Mouse (Mus musculus): ENCODE data around the gene Tvp23b. TPM values are rescaled to one million over a fixed set of nuclear protein-coding genes. Genes with fewer than 3 reads are reported as not detected.

Tvp23b gene
- polyA plus RNA-seq, 1 experiment from 2014 or later = 41.7 TPM

- Histone ChIP-seq H3K27me3 (ENCODE audit: control insufficient read depth, insufficient read depth, low read length) (no peaks in the 10 kb centered on the region), H3K27ac (ENCODE audit: low read depth, low read length) (no peak overlapping the region), H3K9ac (ENCODE audit: low read depth, low read length) (no peak overlapping the region), H3K4me2 (replicated peaks; ENCODE audit: low read depth, low read length) (no peak overlapping the region), H3K36me3 (ENCODE audit: control insufficient read depth, insufficient read depth, low read length) (no peaks in the 10 kb centered on the region), H3K4me3 (ENCODE audit: low read depth, low read length) (no peak overlapping the region), H3K9me3 (ENCODE audit: control insufficient read depth, low read length) (no peaks in the 10 kb centered on the region), H3K4me1 (replicated peaks; ENCODE audit: control insufficient read depth, insufficient read depth, low read length) (no peaks in the 10 kb centered on the region; the same call in 1 of the 2 replicates)
- DNase-seq (ENCODE audit: low spot score) = peak; percentile 39
- WGBS = 43% methylated on average over 8 of the region's 8 CpGs
- ATAC-seq (ENCODE audit: low FRiP score) = peak; percentile 71
Observed at GRCm38 (mm10) chr11:62911362-62911761, 32.1 kb downstream of the Tvp23b start.

- Histone ChIP-seq H3K27ac (ENCODE audit: low read depth, low read length) (no peak overlapping the region), H3K9ac (ENCODE audit: low read depth, low read length) (no peak overlapping the region), H3K36me3 (ENCODE audit: control insufficient read depth, insufficient read depth, low read length) (no peaks in the 10 kb centered on the region), H3K4me2 (replicated peaks; ENCODE audit: low read depth, low read length) (no peak overlapping the region), H3K4me1 (replicated peaks; ENCODE audit: control insufficient read depth, insufficient read depth, low read length) (no peaks in the 10 kb centered on the region; the same call in 1 of the 2 replicates), H3K27me3 (ENCODE audit: control insufficient read depth, insufficient read depth, low read length) (no peaks in the 10 kb centered on the region), H3K9me3 (ENCODE audit: control insufficient read depth, low read length) (no peaks in the 10 kb centered on the region), H3K4me3 (ENCODE audit: low read depth, low read length) (no peak overlapping the region)
- no peak for ATAC-seq (ENCODE audit: low FRiP score)
- 97% methylated on average over 2 of the region's 2 CpGs for WGBS
- DNase-seq (ENCODE audit: low spot score) = no peak
Observed at GRCm38 (mm10) chr11:62913141-62913540, 33.9 kb downstream of the Tvp23b start.

GRCm38 (mm10) chr11:62914532-62914931, 35.3 kb downstream of the Tvp23b start:
- Histone ChIP-seq H3K9ac (ENCODE audit: low read depth, low read length) (no peak overlapping the region), H3K4me1 (replicated peaks; ENCODE audit: control insufficient read depth, insufficient read depth, low read length) (no peaks in the 10 kb centered on the region; the same call in 1 of the 2 replicates), H3K9me3 (ENCODE audit: control insufficient read depth, low read length) (no peaks in the 10 kb centered on the region), H3K4me3 (ENCODE audit: low read depth, low read length) (no peak overlapping the region), H3K4me2 (replicated peaks; ENCODE audit: low read depth, low read length) (no peak overlapping the region), H3K27me3 (ENCODE audit: control insufficient read depth, insufficient read depth, low read length) (no peaks in the 10 kb centered on the region), H3K36me3 (ENCODE audit: control insufficient read depth, insufficient read depth, low read length) (no peaks in the 10 kb centered on the region), H3K27ac (ENCODE audit: low read depth, low read length) (no peak overlapping the region)
- DNase-seq (ENCODE audit: low spot score) (peak; percentile 15), ATAC-seq (ENCODE audit: low FRiP score) (no peak)
- 63% methylated on average over 6 of the region's 6 CpGs for WGBS

- H3K9me3 ChIP-seq (ENCODE audit: control insufficient read depth, low read length) = no peaks in the 10 kb centered on the region
- H3K27ac ChIP-seq (ENCODE audit: low read depth, low read length) = no peak overlapping the region
- no peaks in the 10 kb centered on the region; the same call in 1 of the 2 replicates for H3K4me1 ChIP-seq (replicated peaks; ENCODE audit: control insufficient read depth, insufficient read depth, low read length)
- ATAC-seq (ENCODE audit: low FRiP score) = no peak
- DNase-seq (ENCODE audit: low spot score) = no peak
- no peak overlapping the region for H3K4me3 ChIP-seq (ENCODE audit: low read depth, low read length)
- no peaks in the 10 kb centered on the region for H3K36me3 ChIP-seq (ENCODE audit: control insufficient read depth, insufficient read depth, low read length)
- 94% methylated on average over 2 of the region's 2 CpGs for WGBS
- H3K4me2 ChIP-seq (replicated peaks; ENCODE audit: low read depth, low read length) = no peak overlapping the region
- H3K27me3 ChIP-seq (ENCODE audit: control insufficient read depth, insufficient read depth, low read length) = no peaks in the 10 kb centered on the region
- H3K9ac ChIP-seq (ENCODE audit: low read depth, low read length) = no peak overlapping the region
Observed at GRCm38 (mm10) chr11:62915486-62915885, 36.2 kb downstream of the Tvp23b start.

GRCm38 (mm10) chr11:62916765-62917164, 37.5 kb downstream of the Tvp23b start:
- no peak overlapping the region for H3K27ac ChIP-seq (ENCODE audit: low read depth, low read length)
- H3K4me1 ChIP-seq (replicated peaks; ENCODE audit: control insufficient read depth, insufficient read depth, low read length) = no peaks in the 10 kb centered on the region; the same call in 1 of the 2 replicates
- H3K9me3 ChIP-seq (ENCODE audit: control insufficient read depth, low read length) = no peaks in the 10 kb centered on the region
- H3K27me3 ChIP-seq (ENCODE audit: control insufficient read depth, insufficient read depth, low read length) = no peaks in the 10 kb centered on the region
- 37% methylated on average over 2 of the region's 2 CpGs for WGBS
- no peak overlapping the region for H3K4me3 ChIP-seq (ENCODE audit: low read depth, low read length)
- H3K36me3 ChIP-seq (ENCODE audit: control insufficient read depth, insufficient read depth, low read length) = no peaks in the 10 kb centered on the region
- DNase-seq (ENCODE audit: low spot score) (no peak), ATAC-seq (ENCODE audit: low FRiP score) (no peak)
- no peak overlapping the region for H3K4me2 ChIP-seq (replicated peaks; ENCODE audit: low read depth, low read length)
- H3K9ac ChIP-seq (ENCODE audit: low read depth, low read length) = no peak overlapping the region

- H3K4me3 ChIP-seq (ENCODE audit: low read depth, low read length) = no peak overlapping the region
- no peaks in the 10 kb centered on the region for H3K4me1 ChIP-seq (replicated peaks; ENCODE audit: control insufficient read depth, insufficient read depth, low read length)
- no peak overlapping the region for H3K27ac ChIP-seq (ENCODE audit: low read depth, low read length)
- H3K9me3 ChIP-seq (ENCODE audit: control insufficient read depth, low read length) = no peaks in the 10 kb centered on the region
- DNase-seq (ENCODE audit: low spot score) (no peak), ATAC-seq (ENCODE audit: low FRiP score) (no peak)
- no peaks in the 10 kb centered on the region for H3K27me3 ChIP-seq (ENCODE audit: control insufficient read depth, insufficient read depth, low read length)
- WGBS = 71% methylated on average over 6 of the region's 6 CpGs
- no peak overlapping the region for H3K9ac ChIP-seq (ENCODE audit: low read depth, low read length)
- no peaks in the 10 kb centered on the region for H3K36me3 ChIP-seq (ENCODE audit: control insufficient read depth, insufficient read depth, low read length)
- no peak overlapping the region for H3K4me2 ChIP-seq (replicated peaks; ENCODE audit: low read depth, low read length)
Observed at GRCm38 (mm10) chr11:62919946-62920742, 40.9 kb downstream of the Tvp23b start.

- H3K36me3 ChIP-seq (ENCODE audit: control insufficient read depth, insufficient read depth, low read length) = no peaks in the 10 kb centered on the region
- no peaks in the 10 kb centered on the region for H3K4me1 ChIP-seq (replicated peaks; ENCODE audit: control insufficient read depth, insufficient read depth, low read length)
- DNase-seq (ENCODE audit: low spot score) (no peak), ATAC-seq (ENCODE audit: low FRiP score) (no peak)
- 0 out of 2 replicates have a peak overlapping the region, but pooled peaks have one; percentile 14 for H3K4me3 ChIP-seq (ENCODE audit: low read depth, low read length)
- H3K4me2 ChIP-seq (replicated peaks; ENCODE audit: low read depth, low read length) = no peak overlapping the region
- H3K27me3 ChIP-seq (ENCODE audit: control insufficient read depth, insufficient read depth, low read length) = no peaks in the 10 kb centered on the region
- H3K9ac ChIP-seq (ENCODE audit: low read depth, low read length) = no peak overlapping the region
- H3K27ac ChIP-seq (ENCODE audit: low read depth, low read length) = no peak overlapping the region
- 22% methylated on average over 6 of the region's 6 CpGs for WGBS
- H3K9me3 ChIP-seq (ENCODE audit: control insufficient read depth, low read length) = no peaks in the 10 kb centered on the region
Observed at GRCm38 (mm10) chr11:62920743-62921050, 41.4 kb downstream of the Tvp23b start.

GRCm38 (mm10) chr11:62921052-62921977, 42.1 kb downstream of the Tvp23b start:
- H3K4me1 ChIP-seq (replicated peaks; ENCODE audit: control insufficient read depth, insufficient read depth, low read length) = no peaks in the 10 kb centered on the region
- H3K27me3 ChIP-seq (ENCODE audit: control insufficient read depth, insufficient read depth, low read length) = no peaks in the 10 kb centered on the region
- H3K4me3 ChIP-seq (ENCODE audit: low read depth, low read length) = 0 out of 2 replicates have a peak overlapping the region, but pooled peaks have one; percentile 14
- no peaks in the 10 kb centered on the region for H3K36me3 ChIP-seq (ENCODE audit: control insufficient read depth, insufficient read depth, low read length)
- no peak overlapping the region for H3K27ac ChIP-seq (ENCODE audit: low read depth, low read length)
- H3K9me3 ChIP-seq (ENCODE audit: control insufficient read depth, low read length) = no peaks in the 10 kb centered on the region
- WGBS = 29% methylated on average over 25 of the region's 25 CpGs
- no peak overlapping the region for H3K9ac ChIP-seq (ENCODE audit: low read depth, low read length)
- peak; percentile 80 for ATAC-seq (ENCODE audit: low FRiP score)
- 0 out of 2 replicates have a peak overlapping the region, but pooled peaks have one; percentile 2 for H3K4me2 ChIP-seq (replicated peaks; ENCODE audit: low read depth, low read length)
- peak; percentile 96 for DNase-seq (ENCODE audit: low spot score)
